Mouse (Mus musculus) embryonic facial prominence, embryonic 10.5 days (tissue): Measurements from ENCODE around the gene Ctnnd2. TPM values are rescaled to one million over a fixed set of nuclear protein-coding genes. Genes with fewer than 3 reads are reported as not detected.
A peak's percentile ranks its signal among the peaks of the same experiment; 100 is the strongest.

ENCODE experiments used
- DNase-seq: peaks from one replicate; pipeline ENCODE4 v3.0.0-alpha.2; 2017; ENCODE audit warnings: low spot score
- H3K27ac ChIP-seq: fragments of 300-500 bp; sonication (generic); replicated peaks from 2 replicates; pipeline ENCODE4 v1.5.1; 2016; ENCODE audit warnings: mild to moderate bottlenecking
- H3K27me3 ChIP-seq: fragments of 300-500 bp; sonication (generic); replicated peaks from 2 replicates; pipeline ENCODE4 v1.6.1; 2016; ENCODE audit warnings: low read depth, mild to moderate bottlenecking; ENCODE audit not compliant: poor library complexity, severe bottlenecking
- H3K36me3 ChIP-seq: fragments of 300-500 bp; sonication (generic); replicated peaks from 2 replicates; pipeline ENCODE4 v1.6.1; 2016; ENCODE audit warnings: mild to moderate bottlenecking, moderate library complexity
- H3K4me1 ChIP-seq: fragments of 300-500 bp; sonication (generic); 2 replicates; pipeline ENCODE4 v1.6.1; 2016
- H3K4me3 ChIP-seq: fragments of 300-500 bp; sonication (generic); 2 replicates; pipeline ENCODE4 v1.5.1; 2016; ENCODE audit warnings: mild to moderate bottlenecking, moderate library complexity
- H3K9me3 ChIP-seq: fragments of 300-500 bp; sonication (generic); 2 replicates; pipeline ENCODE4 v1.6.1; 2016; ENCODE audit warnings: mild to moderate bottlenecking
- WGBS: fragments of 180-500 bp; shearing (Covaris S2); methylation state at CpG from one replicate; pipeline ENCODE4 v1.1.7; 2016; 5-methylcytosine and 5-hydroxymethylcytosine counted together
- polyA plus RNA-seq: library from polyadenylated mRNA; unstranded; fragments of >200 nt; fragmentation: Nextera tagmentation; extraction: Ambion mirVana; gene quantifications from 2 replicates; pipeline ENCODE4 v1.2.1, GENCODE M21; 2016

Gene Ctnnd2
- polyA plus RNA-seq, 1 experiment from 2014 or later: 13.3 TPM

DNA sequence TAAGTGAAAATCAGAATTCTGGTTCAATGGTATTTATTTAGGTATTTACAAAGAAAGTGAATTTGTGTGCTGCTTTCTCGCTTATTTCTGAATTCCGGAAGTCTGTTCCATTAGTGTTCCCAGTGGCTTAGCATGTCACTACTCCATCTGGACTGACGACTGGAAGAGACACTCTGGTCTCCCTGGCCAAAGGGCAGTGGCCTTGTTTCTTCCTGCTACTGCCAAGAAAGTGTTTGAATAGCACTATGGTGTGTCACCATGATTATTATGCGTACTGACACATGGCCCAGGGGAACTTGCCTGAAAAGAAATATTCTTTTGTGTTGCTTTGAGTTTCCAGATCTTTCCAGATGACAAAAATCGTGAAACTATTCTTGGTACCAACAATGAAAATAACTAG, 266.7 kb downstream of the Ctnnd2 start:
- H3K27ac ChIP-seq: no peak overlapping the region
- H3K9me3 ChIP-seq: no peaks in the 10 kb centered on the region
- DNase-seq: no peak
- H3K4me3 ChIP-seq: no peak overlapping the region
- H3K4me1 ChIP-seq: no peaks in the 10 kb centered on the region
- 67% methylated on average over 5 of the region's 5 CpGs for WGBS
- H3K36me3 ChIP-seq: no peaks in the 10 kb centered on the region
- no peaks in the 10 kb centered on the region for H3K27me3 ChIP-seq

GRCm38 (mm10) chr15:30450765-30451164, 278.4 kb downstream of the Ctnnd2 start:
- DNase-seq: no peak
- H3K27ac ChIP-seq: no peak overlapping the region
- H3K36me3 ChIP-seq: no peaks in the 10 kb centered on the region
- 90% methylated on average over 7 of the region's 7 CpGs for whole genome bisulfite sequencing
- H3K9me3 ChIP-seq: no peaks in the 10 kb centered on the region
- H3K27me3 ChIP-seq: no peaks in the 10 kb centered on the region
- no peak overlapping the region for H3K4me3 ChIP-seq
- no peaks in the 10 kb centered on the region for H3K4me1 ChIP-seq

DNA sequence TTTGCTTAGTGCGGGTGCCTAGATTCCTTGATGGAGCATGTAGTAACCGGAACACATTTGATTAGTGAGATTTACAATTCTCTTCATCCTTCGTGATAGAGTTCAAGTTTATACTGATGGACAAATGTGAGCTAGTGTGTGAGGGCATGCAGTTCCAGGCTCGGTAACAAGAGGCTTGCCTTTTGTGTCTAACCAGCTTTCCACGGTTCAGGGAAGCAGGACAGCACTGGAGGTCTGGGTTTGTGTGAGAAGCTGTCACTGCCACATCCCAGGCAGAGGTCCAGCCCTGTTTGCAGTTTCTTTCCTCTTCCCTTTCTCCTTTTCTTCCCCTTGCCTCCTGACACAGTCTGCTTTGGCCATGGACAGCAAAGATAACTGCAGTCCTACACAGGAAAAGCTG, 279.5 kb downstream of the Ctnnd2 start:
- Histone ChIP-seq H3K36me3 (no peaks in the 10 kb centered on the region), H3K9me3 (no peaks in the 10 kb centered on the region), H3K27me3 (no peaks in the 10 kb centered on the region), H3K27ac (no peak overlapping the region), H3K4me3 (no peak overlapping the region), H3K4me1 (no peaks in the 10 kb centered on the region)
- no peak for DNase-seq
- WGBS: 65% methylated on average over 5 of the region's 5 CpGs

- Histone ChIP-seq H3K27ac (peak overlapping the region; percentile 75), H3K9me3 (no peaks in the 10 kb centered on the region), H3K4me1 (peaks cover 16% of the 10 kb centered on the region; the same call in 1 of the 2 replicates), H3K4me3 (peak overlapping the region; percentile 48), H3K27me3 (no peaks in the 10 kb centered on the region), H3K36me3 (no peaks in the 10 kb centered on the region)
- 40% methylated on average over 12 of the region's 12 CpGs for WGBS
- no peak for DNase-seq
Observed at GRCm38 (mm10) chr15:30457541-30458250, 285.3 kb downstream of the Ctnnd2 start.

- DNase-seq: no peak
- Histone ChIP-seq H3K4me1 (peaks cover 19% of the 10 kb centered on the region), H3K4me3 (peak overlapping the region; percentile 48), H3K27me3 (no peaks in the 10 kb centered on the region), H3K27ac (no peak overlapping the region), H3K9me3 (no peaks in the 10 kb centered on the region), H3K36me3 (no peaks in the 10 kb centered on the region)
- 45% methylated on average over 5 of the region's 5 CpGs for WGBS
Observed at GRCm38 (mm10) chr15:30458671-30459070, 286.3 kb downstream of the Ctnnd2 start.

GRCm38 (mm10) chr15:30460341-30461125, 288.1 kb downstream of the Ctnnd2 start:
- Histone ChIP-seq H3K9me3 (no peaks in the 10 kb centered on the region), H3K4me3 (no peak overlapping the region), H3K27me3 (no peaks in the 10 kb centered on the region), H3K4me1 (peaks cover 19% of the 10 kb centered on the region), H3K36me3 (no peaks in the 10 kb centered on the region), H3K27ac (no peak overlapping the region; the same call in 1 of the 2 replicates)
- DNase-seq: no peak
- WGBS: 52% methylated on average over 9 of the region's 9 CpGs

DNA sequence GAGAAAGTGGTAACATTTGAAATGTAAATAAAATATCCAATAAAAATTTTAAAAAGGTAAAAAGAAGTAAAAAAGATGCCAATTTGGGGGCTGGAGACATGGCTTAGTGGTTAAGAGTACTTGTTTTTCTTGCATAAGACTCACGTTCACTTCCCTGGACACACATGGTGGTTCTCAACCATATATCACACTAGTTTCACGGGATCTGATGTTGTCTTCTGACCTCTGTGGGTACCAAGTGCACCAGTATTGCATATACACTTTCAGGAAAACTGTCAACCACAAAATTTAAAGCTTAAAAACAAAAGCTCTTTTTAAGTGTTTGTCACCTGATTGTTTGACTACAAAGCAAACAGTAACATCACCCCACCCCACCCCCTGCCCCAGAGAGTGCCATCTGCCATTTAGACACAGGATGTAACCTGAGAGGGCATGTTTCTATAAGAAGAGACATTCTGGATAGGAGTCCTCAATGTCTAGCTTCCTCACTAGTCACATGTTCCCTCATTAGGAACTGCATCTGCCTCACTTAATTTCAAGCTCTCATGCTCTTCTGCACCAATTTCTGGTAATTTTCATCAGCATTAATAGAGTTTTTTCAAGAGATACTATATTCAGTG, 290.5 kb downstream of the Ctnnd2 start:
- Histone ChIP-seq H3K4me3 (no peak overlapping the region), H3K36me3 (no peaks in the 10 kb centered on the region), H3K27ac (no peak overlapping the region), H3K4me1 (peaks cover 15% of the 10 kb centered on the region), H3K27me3 (no peaks in the 10 kb centered on the region), H3K9me3 (no peaks in the 10 kb centered on the region)
- DNase-seq: no peak
- WGBS: 72% methylated on average over 2 of the region's 2 CpGs

DNA sequence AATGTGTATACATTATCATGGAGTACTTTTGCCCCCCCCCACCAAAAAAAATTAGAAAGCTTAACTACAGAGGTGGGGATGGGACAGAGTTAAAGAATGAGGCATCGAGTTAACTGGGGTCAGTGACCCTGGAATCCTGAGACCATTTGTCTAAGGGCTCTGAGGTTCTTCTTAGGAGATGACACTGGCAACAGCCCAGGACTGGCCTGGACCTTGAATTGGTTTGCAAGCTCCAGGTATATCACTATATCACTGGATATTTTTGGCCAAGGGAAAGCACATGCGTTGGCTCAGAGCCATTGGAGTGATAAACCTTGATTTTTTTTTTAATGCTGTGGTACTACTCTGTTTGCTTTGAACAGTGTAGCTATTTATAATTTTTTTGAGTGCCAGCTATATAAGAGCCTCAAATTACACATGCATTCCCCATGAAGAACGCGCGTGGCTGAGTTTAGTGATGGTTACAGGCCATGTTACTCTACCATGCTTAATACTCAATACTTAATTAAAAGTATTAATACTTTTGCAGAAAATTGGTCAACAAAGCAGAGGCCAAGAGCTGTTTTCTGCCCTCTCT, 291.2 kb downstream of the Ctnnd2 start:
- WGBS: 83% methylated on average over 5 of the region's 5 CpGs
- DNase-seq: no peak
- H3K4me3 ChIP-seq: no peak overlapping the region

DNA sequence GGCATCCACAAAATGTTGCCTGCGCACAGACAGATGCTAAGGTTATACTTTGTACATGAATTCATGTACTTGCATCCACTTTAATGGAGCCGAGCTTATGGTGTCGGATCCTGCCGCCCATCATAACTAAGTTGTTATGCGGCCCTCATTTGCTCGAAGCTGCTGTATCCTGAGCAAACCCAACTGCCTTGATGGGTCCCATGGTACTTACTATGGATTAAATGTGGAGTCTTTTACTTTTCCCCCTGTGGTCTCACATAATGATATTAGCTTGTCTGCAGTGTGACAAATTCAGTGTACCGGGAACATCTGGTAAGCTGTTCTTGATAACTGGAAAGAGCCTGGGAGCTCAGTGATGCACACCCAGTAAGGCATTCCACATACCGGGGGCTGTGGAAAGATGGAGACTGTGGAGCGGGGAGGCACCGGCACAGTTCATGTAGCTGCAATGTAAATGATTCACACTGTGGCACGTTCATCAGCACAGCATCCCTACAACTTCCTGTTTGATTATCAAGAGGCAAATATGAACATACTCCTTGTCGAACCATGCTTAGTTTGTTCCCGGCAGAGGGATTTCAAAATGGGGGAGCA, 294.7 kb downstream of the Ctnnd2 start:
- 84% methylated on average over 13 of the region's 13 CpGs for WGBS
- Histone ChIP-seq H3K4me3 (no peak overlapping the region), H3K27ac (no peak overlapping the region), H3K9me3 (no peaks in the 10 kb centered on the region), H3K27me3 (no peaks in the 10 kb centered on the region), H3K4me1 (peaks cover 3% of the 10 kb centered on the region; the same call in 1 of the 2 replicates), H3K36me3 (no peaks in the 10 kb centered on the region)
- no peak for DNase-seq

More for the DNA sequence above, 291.2 kb downstream of the Ctnnd2 start:
- no peaks in the 10 kb centered on the region for H3K36me3 ChIP-seq
- H3K9me3 ChIP-seq: no peaks in the 10 kb centered on the region
- peaks cover 10% of the 10 kb centered on the region for H3K4me1 ChIP-seq
- H3K27me3 ChIP-seq: no peaks in the 10 kb centered on the region
- no peak overlapping the region for H3K27ac ChIP-seq

GRCm38 (mm10) chr15:30468773-30469172, 296.4 kb downstream of the Ctnnd2 start:
- no peaks in the 10 kb centered on the region for H3K36me3 ChIP-seq
- H3K27ac ChIP-seq: no peak overlapping the region
- H3K9me3 ChIP-seq: no peaks in the 10 kb centered on the region
- H3K4me3 ChIP-seq: no peak overlapping the region
- no peak for DNase-seq
- WGBS: 88% methylated on average over 3 of the region's 3 CpGs
- no peaks in the 10 kb centered on the region for H3K27me3 ChIP-seq
- H3K4me1 ChIP-seq: no peaks in the 10 kb centered on the region

DNA sequence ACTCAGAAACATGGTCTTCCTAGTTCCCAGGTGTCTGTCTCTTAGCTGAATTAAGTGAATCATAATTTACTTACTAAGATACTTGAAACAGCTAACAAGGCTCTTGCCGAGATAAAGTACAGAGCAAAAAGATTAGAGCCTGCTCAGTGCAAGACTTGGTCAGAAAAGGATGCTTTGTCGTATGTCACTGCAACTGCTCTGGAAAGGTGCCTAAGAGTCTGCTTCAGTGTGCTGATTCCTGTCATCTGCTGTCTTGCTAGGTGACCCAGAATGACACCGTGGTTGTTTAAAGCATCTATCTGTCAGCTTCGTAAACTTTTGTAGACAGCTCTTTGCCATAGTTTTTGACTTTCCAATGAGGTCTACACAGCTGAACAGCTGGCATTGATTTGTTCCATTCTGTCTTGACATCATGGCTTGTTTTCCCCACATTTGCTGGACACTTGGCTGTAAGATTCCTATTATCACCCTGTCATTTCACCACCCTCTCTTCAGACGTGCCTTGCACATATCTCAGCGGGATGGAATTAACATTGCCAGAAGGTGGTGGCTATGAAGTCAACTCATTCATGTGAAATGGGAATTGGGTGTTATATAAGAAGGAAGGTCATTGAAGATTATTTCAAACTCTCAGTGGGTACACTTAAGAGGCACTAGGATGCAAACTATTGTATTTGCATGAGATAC, 299.0 kb downstream of the Ctnnd2 start:
- Histone ChIP-seq H3K4me1 (no peaks in the 10 kb centered on the region), H3K9me3 (no peaks in the 10 kb centered on the region), H3K27ac (no peak overlapping the region), H3K27me3 (no peaks in the 10 kb centered on the region), H3K36me3 (no peaks in the 10 kb centered on the region), H3K4me3 (no peak overlapping the region)
- DNase-seq: no peak
- WGBS: 72% methylated on average over 6 of the region's 6 CpGs

DNA sequence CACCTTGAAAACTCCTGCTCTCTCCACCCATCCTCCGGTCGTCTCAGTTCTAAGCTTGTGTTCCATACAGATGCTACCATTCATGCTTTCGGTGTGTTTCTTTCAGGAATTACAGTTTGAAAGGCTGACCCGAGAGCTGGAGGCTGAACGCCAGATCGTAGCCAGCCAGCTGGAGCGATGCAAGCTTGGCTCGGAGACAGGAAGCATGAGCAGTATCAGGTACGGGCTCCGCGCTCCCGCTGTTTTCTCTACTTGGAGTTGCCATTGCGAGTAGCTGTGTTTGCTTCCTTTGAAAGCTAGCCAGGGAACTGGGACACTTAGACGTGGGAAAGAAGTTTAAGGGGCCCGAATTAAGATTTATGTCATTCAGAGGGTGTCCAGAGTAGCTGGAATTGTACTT, 308.3 kb downstream of the Ctnnd2 start:
- WGBS: 80% methylated on average over 15 of the region's 15 CpGs
- H3K36me3 ChIP-seq: no peaks in the 10 kb centered on the region
- H3K27me3 ChIP-seq: no peaks in the 10 kb centered on the region
- no peak overlapping the region for H3K4me3 ChIP-seq
- no peaks in the 10 kb centered on the region for H3K9me3 ChIP-seq
- DNase-seq: no peak
- H3K27ac ChIP-seq: no peak overlapping the region
- no peaks in the 10 kb centered on the region for H3K4me1 ChIP-seq
